Mouse (Mus musculus) left cerebral cortex, adult 11 months (tissue): ENCODE measurements at regions not wholly inside any gene's neighbourhood (a gene's known extent, or its start where the extent isn't known, plus 50 kb on each side); places are given as distances from the start of the nearest gene placed in this dataset.
"Not testable (repeated sequence)": the region's sequence is repeated elsewhere in the genome, so short reads cannot be mapped to it uniquely, and the experiment has no call there.

Experiments used
- DNase-seq: peaks from one replicate; pipeline ENCODE4 v3.0.0; 2022; ENCODE audit warnings: low spot score

- not testable (repeated sequence) for DNase-seq
Measured at GRCm38 (mm10) chr2:18453426-18453825, 60.8 kb upstream of the Dnajc1 start.

GRCm38 (mm10) chr2:18445809-18446208, 53.2 kb upstream of the Dnajc1 start:
- no peak for DNase-seq
